Mouse (Mus musculus): ENCODE data around the gene Hic1.

DNA sequence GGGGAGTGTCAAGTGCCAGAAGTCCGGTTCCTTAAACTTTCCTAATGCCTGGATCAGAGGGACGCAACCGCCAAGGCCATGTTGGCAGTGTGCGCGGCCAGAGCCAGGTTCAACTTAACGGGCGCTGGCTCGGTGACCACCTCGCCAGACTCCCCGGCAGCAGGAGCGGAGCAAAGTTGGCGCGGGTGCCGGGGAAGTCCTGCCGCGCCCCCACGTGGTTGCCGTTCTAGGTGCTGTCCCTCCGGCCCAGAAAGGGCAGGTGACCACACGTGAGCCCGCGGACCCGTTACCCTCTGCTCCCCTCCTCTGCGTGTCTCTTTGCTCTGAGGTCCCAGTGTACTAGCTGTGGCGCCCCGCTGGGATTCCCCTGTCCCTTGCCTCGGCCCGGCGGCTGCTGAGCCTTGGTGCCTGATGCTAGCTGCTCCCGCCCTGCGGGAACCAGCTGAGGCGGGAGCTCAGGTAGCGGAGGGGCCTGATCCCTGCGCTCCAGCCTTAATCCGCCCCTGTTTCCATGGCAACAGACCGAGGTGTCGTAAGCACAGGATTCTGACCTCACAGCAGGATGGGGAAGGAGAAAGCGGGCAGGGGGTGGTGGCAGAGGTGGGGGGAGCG lies 25.6 kb upstream of the Hic1 start:
- TF ChIP-seq CTCF (IDR thresholded peaks at IDR 0.05; ENCODE audit: borderline replicate concordance, insufficient read depth, low read length) (0 out of 2 replicates have a peak, but pooled peaks have one; percentile 6), POLR2A (IDR thresholded peaks at IDR 0.05; ENCODE audit: low read depth, low read length) (no peak)
